Mouse (Mus musculus) kidney, embryonic 14.5 days (tissue): Measurements from ENCODE around the gene Selenoh. TPM values are rescaled to one million over a fixed set of nuclear protein-coding genes. Genes with fewer than 3 reads are reported as not detected.

Source experiments
- ATAC-seq: fragments of 200-750 bp; cut with Nextera tagmentation; 2 replicates; pipeline ENCODE4 v1.8.0; 2017; ENCODE audit warnings: moderate number of reproducible peaks, mild to moderate bottlenecking, moderate TSS enrichment, moderate library complexity; ENCODE audit not compliant: low FRiP score, low TSS enrichment
- H3K27ac ChIP-seq: fragments of 300-500 bp; sonication (generic); 2 replicates; pipeline ENCODE4 v1.5.1; 2014; ENCODE audit warnings: low read depth, mild to moderate bottlenecking, low read length, moderate library complexity, mixed read lengths
- H3K27me3 ChIP-seq: fragments of 300-500 bp; sonication (generic); 2 replicates; pipeline ENCODE4 v1.6.1; 2014; ENCODE audit warnings: mild to moderate bottlenecking, low read length; ENCODE audit not compliant: control insufficient read depth, insufficient read depth
- H3K36me3 ChIP-seq: fragments of 300-500 bp; sonication (generic); 2 replicates; pipeline ENCODE4 v1.6.1; 2014; ENCODE audit warnings: low read length, mixed read lengths; ENCODE audit not compliant: control insufficient read depth, insufficient read depth
- H3K4me1 ChIP-seq: fragments of 300-500 bp; sonication (generic); 2 replicates; pipeline ENCODE4 v1.6.1; 2014; ENCODE audit warnings: low read length, mixed read lengths; ENCODE audit not compliant: control insufficient read depth, insufficient read depth
- H3K4me2 ChIP-seq: fragments of 300-500 bp; sonication (generic); replicated peaks from 2 replicates; pipeline ENCODE4 v1.6.1; 2014; ENCODE audit warnings: low read depth, mild to moderate bottlenecking, low read length
- H3K4me3 ChIP-seq: fragments of 300-500 bp; sonication (generic); 2 replicates; pipeline ENCODE4 v1.5.1; 2014; ENCODE audit warnings: mild to moderate bottlenecking, low read length
- H3K9ac ChIP-seq: fragments of 300-500 bp; sonication (generic); 2 replicates; pipeline ENCODE4 v1.6.1; 2014; ENCODE audit warnings: low read depth, mild to moderate bottlenecking, low read length, moderate library complexity
- H3K9me3 ChIP-seq: fragments of 300-500 bp; sonication (generic); 2 replicates; pipeline ENCODE4 v1.6.1; 2016; ENCODE audit warnings: low read length; ENCODE audit not compliant: control insufficient read depth
- WGBS: fragments of 180-500 bp; shearing (Covaris S2); extraction: QIAGEN DNeasy Blood & Tissue Kit; methylation state at CpG from one replicate; pipeline ENCODE4 v1.1.7; 2014; 5-methylcytosine and 5-hydroxymethylcytosine counted together
- polyA plus RNA-seq: library from polyadenylated mRNA; unstranded; fragments of >200 nt; fragmentation: Nextera tagmentation; extraction: Ambion mirVana; gene quantifications from 2 replicates; pipeline ENCODE4 v1.2.1, GENCODE M21; 2014

Gene Selenoh
- polyA plus RNA-seq, 1 experiment from 2014 or later = 404 TPM

GRCm38 (mm10) chr2:84705295-84705694 is 34.7 kb upstream of the Selenoh start:
- Histone ChIP-seq H3K9ac (no peak overlapping the region), H3K4me3 (no peak overlapping the region), H3K4me1 (peaks cover 4% of the 10 kb centered on the region; the same call in 1 of the 2 replicates), H3K27me3 (no peaks in the 10 kb centered on the region), H3K36me3 (peaks cover 48% of the 10 kb centered on the region), H3K27ac (no peak overlapping the region), H3K9me3 (no peaks in the 10 kb centered on the region), H3K4me2 (no peak overlapping the region)
- no peak for ATAC-seq
- WGBS = 77% methylated on average over 1 of the region's 1 CpGs

- Histone ChIP-seq H3K27me3 (no peaks in the 10 kb centered on the region), H3K36me3 (peaks cover 43% of the 10 kb centered on the region), H3K4me2 (no peak overlapping the region), H3K9me3 (no peaks in the 10 kb centered on the region), H3K27ac (no peak overlapping the region), H3K9ac (no peak overlapping the region), H3K4me1 (peaks cover 4% of the 10 kb centered on the region; the same call in 1 of the 2 replicates), H3K4me3 (no peak overlapping the region)
- WGBS = 69% methylated on average over 5 of the region's 5 CpGs
- peak; percentile 57; the same call in 1 of the 2 replicates for ATAC-seq
Measured at GRCm38 (mm10) chr2:84704329-84704728, 33.8 kb upstream of the Selenoh start.

- Histone ChIP-seq H3K4me1 (no peaks in the 10 kb centered on the region), H3K27me3 (no peaks in the 10 kb centered on the region), H3K4me2 (no peak overlapping the region), H3K9me3 (no peaks in the 10 kb centered on the region), H3K9ac (no peak overlapping the region), H3K27ac (no peak overlapping the region), H3K36me3 (peaks cover 44% of the 10 kb centered on the region), H3K4me3 (no peak overlapping the region)
- 100% methylated on average over 1 of the region's 1 CpGs for WGBS
- no peak for ATAC-seq
Measured at GRCm38 (mm10) chr2:84703497-84703896, 32.9 kb upstream of the Selenoh start.

GRCm38 (mm10) chr2:84695007-84695695 is 24.6 kb upstream of the Selenoh start:
- Histone ChIP-seq H3K36me3 (peaks cover 77% of the 10 kb centered on the region), H3K27me3 (no peaks in the 10 kb centered on the region), H3K27ac (no peak overlapping the region), H3K9me3 (no peaks in the 10 kb centered on the region), H3K4me2 (no peak overlapping the region), H3K4me3 (no peak overlapping the region), H3K9ac (no peak overlapping the region), H3K4me1 (no peaks in the 10 kb centered on the region)
- 91% methylated on average over 5 of the region's 5 CpGs for WGBS
- no peak for ATAC-seq

GRCm38 (mm10) chr2:84690050-84690449 is 19.5 kb upstream of the Selenoh start:
- Histone ChIP-seq H3K9ac (no peak overlapping the region), H3K27ac (no peak overlapping the region), H3K4me3 (no peak overlapping the region), H3K4me1 (no peaks in the 10 kb centered on the region), H3K4me2 (no peak overlapping the region), H3K27me3 (no peaks in the 10 kb centered on the region), H3K36me3 (peaks cover 92% of the 10 kb centered on the region), H3K9me3 (no peaks in the 10 kb centered on the region)
- 89% methylated on average over 12 of the region's 12 CpGs for WGBS
- no peak for ATAC-seq

GRCm38 (mm10) chr2:84688080-84688844 is 17.7 kb upstream of the Selenoh start:
- Histone ChIP-seq H3K27me3 (no peaks in the 10 kb centered on the region), H3K36me3 (peaks cover 85% of the 10 kb centered on the region), H3K9me3 (no peaks in the 10 kb centered on the region), H3K4me2 (no peak overlapping the region), H3K4me1 (no peaks in the 10 kb centered on the region), H3K9ac (no peak overlapping the region), H3K27ac (no peak overlapping the region), H3K4me3 (no peak overlapping the region)
- 81% methylated on average over 2 of the region's 2 CpGs for WGBS
- ATAC-seq = no peak

GRCm38 (mm10) chr2:84682605-84683183 is 12.1 kb upstream of the Selenoh start:
- no peaks in the 10 kb centered on the region for H3K27me3 ChIP-seq
- H3K4me3 ChIP-seq = no peak overlapping the region
- no peaks in the 10 kb centered on the region; the same call in 1 of the 2 replicates for H3K4me1 ChIP-seq
- no peak for ATAC-seq
- H3K9ac ChIP-seq = no peak overlapping the region
- WGBS = 85% methylated on average over 6 of the region's 6 CpGs
- H3K4me2 ChIP-seq = no peak overlapping the region
- H3K36me3 ChIP-seq = peaks cover 42% of the 10 kb centered on the region
- H3K27ac ChIP-seq = no peak overlapping the region
- no peaks in the 10 kb centered on the region for H3K9me3 ChIP-seq

- peaks cover 12% of the 10 kb centered on the region; the same call in 1 of the 2 replicates for H3K4me1 ChIP-seq
- H3K9me3 ChIP-seq = no peaks in the 10 kb centered on the region
- peaks cover 29% of the 10 kb centered on the region for H3K36me3 ChIP-seq
- H3K9ac ChIP-seq = peak within 1 kb of the TSS; percentile 89
- H3K4me3 ChIP-seq = peak within 1 kb of the TSS; percentile 99
- peak within 1 kb of the TSS; percentile 81 for H3K4me2 ChIP-seq
- ATAC-seq = no peak
- H3K27ac ChIP-seq = peak within 1 kb of the TSS; percentile 59; the same call in 1 of the 2 replicates
- WGBS = 17% methylated on average over 8 of the region's 8 CpGs
- H3K27me3 ChIP-seq = no peaks in the 10 kb centered on the region
Measured at GRCm38 (mm10) chr2:84679016-84679415, 8.4 kb upstream of the Selenoh start, which contains the start of gene Tmx2. Gene Tmx2, minus strand, starts transcription at chr2:84679140.
